Mouse (Mus musculus): ENCODE measurements around the gene Sgk1.
"Not testable (repeated sequence)": the region's sequence is repeated elsewhere in the genome, so short reads cannot be mapped to it uniquely, and the experiment has no call there.

The Sgk1 gene

GRCm38 (mm10) chr10:21868221-21868620 is 13.8 kb upstream of the Sgk1 start:
- DNase-seq = no peak

- no peak for DNase-seq
Measured at GRCm38 (mm10) chr10:21868623-21869022, 13.4 kb upstream of the Sgk1 start.

GRCm38 (mm10) chr10:21881837-21882183 is 174 bp upstream of the Sgk1 start:
- no peak for DNase-seq

- no peak for DNase-seq
Measured at GRCm38 (mm10) chr10:21883587-21883986, 1.6 kb downstream of the Sgk1 start.

- no peak for DNase-seq
Measured at GRCm38 (mm10) chr10:21884534-21884933, 2.5 kb downstream of the Sgk1 start.

- no peak for DNase-seq
Measured at GRCm38 (mm10) chr10:21889141-21889765, 7.3 kb downstream of the Sgk1 start.

- DNase-seq = no peak
Measured at GRCm38 (mm10) chr10:21890293-21890692, 8.3 kb downstream of the Sgk1 start.

GRCm38 (mm10) chr10:21891442-21891841 is 9.5 kb downstream of the Sgk1 start:
- DNase-seq = no peak

- no peak for DNase-seq
Measured at GRCm38 (mm10) chr10:21892104-21892503, 10.1 kb downstream of the Sgk1 start.

GRCm38 (mm10) chr10:21898417-21898816 is 16.4 kb downstream of the Sgk1 start:
- DNase-seq = no peak

- DNase-seq = not testable (repeated sequence)
Measured at GRCm38 (mm10) chr10:21898851-21899250, 16.9 kb downstream of the Sgk1 start.

GRCm38 (mm10) chr10:21899397-21899796 is 17.4 kb downstream of the Sgk1 start:
- no peak for DNase-seq

- no peak for DNase-seq
Measured at GRCm38 (mm10) chr10:21902152-21903140, 20.5 kb downstream of the Sgk1 start.

GRCm38 (mm10) chr10:21904151-21904550 is 22.2 kb downstream of the Sgk1 start:
- no peak for DNase-seq

- no peak for DNase-seq
Measured at GRCm38 (mm10) chr10:21905616-21906015, 23.6 kb downstream of the Sgk1 start.

- DNase-seq = no peak
Measured at GRCm38 (mm10) chr10:21906894-21907446, 25.0 kb downstream of the Sgk1 start.

- DNase-seq = no peak
Measured at GRCm38 (mm10) chr10:21907784-21908183, 25.8 kb downstream of the Sgk1 start.

- DNase-seq = no peak
Measured at GRCm38 (mm10) chr10:21908686-21909085, 26.7 kb downstream of the Sgk1 start.

- no peak for DNase-seq
Measured at GRCm38 (mm10) chr10:21910334-21910733, 28.4 kb downstream of the Sgk1 start.

- no peak for DNase-seq
Measured at GRCm38 (mm10) chr10:21911303-21911947, 29.4 kb downstream of the Sgk1 start.

GRCm38 (mm10) chr10:21914751-21915150 is 32.8 kb downstream of the Sgk1 start:
- no peak for DNase-seq

- DNase-seq = no peak
Measured at GRCm38 (mm10) chr10:21916301-21917071, 34.5 kb downstream of the Sgk1 start.

Measured in kidney, adult 18-20 months (tissue).